Mouse (Mus musculus) lung, postnatal 14 days (tissue): Measurements from ENCODE around the gene Vmn1r47.
"Not testable (repeated sequence)": the region's sequence is repeated elsewhere in the genome, so short reads cannot be mapped to it uniquely, and the experiment has no call there.

Source experiments
- DNase-seq: peaks from one replicate; pipeline ENCODE4 v3.0.0; 2021

Vmn1r47 gene

DNA sequence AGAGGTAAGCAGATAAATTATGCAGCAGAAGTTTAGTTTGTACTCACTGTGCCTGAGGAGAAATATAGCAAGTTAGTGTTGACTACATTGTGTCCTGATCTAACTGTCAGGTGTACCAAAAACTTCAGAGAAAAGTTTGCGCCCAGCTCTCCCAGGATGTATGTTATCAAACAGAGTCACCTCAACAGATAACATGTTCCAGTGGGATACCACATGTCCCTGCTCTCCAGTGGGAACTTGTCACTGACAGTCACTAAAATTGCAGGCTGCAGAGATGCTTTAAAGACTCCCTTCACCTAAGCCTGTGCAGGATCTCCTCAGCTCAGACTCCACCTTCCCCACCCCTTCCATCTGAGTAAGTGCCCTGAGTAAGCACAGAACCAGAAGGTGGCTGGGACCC lies at the start of gene Vmn1r47:
Vmn1r47 (plus strand) TSS at position 301 of the 400 bp plus-strand sequence.
- not testable (repeated sequence) for DNase-seq

DNA sequence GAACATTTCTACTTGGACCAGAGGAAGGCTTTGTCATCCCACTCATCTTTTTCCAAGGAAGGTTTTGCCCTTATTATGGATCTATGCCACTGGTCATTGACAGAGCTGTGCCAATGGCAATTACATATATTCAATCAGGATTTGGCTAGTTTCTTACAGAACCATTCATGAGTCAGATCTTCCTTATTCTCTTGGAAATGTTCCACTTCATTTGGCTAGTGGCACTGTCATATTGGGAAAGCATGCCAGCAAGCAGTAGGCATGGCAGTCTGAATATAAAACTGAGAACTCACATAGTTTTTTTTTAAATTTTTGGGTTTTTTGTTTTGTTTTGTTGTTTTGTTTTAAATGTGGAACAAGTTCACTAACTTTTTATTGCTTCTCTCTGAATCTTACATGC lies 49.6 kb upstream of the Vmn1r47 start:
- no peak for DNase-seq

- DNase-seq: no peak
These were observed 46.9 kb upstream of the Vmn1r47 start, which contains the start of gene Vmn1r46 for GRCm38 (mm10) chr6:89969013-89969412. Gene Vmn1r46, plus strand, starts transcription at chr6:89969313.

DNA sequence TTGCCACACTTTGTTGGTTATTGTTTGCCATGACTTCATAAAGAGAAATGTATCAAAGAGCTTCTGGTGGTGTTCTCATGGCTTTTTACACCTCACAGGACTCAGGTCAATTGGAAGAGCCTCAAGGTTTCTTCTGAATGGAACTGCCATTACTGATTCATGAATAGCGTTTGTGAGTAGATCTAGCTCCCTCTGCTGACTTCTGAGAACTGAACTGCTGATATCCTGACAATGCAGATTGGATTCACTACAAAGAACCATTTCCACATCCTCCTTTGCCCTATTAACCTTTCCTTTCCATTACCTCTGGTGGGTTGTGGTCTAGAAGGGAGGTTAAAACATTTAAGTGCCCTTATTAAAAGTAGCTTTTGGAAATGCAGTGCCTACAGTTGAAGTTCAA lies 30.0 kb upstream of the Vmn1r47 start:
- no peak for DNase-seq

DNA sequence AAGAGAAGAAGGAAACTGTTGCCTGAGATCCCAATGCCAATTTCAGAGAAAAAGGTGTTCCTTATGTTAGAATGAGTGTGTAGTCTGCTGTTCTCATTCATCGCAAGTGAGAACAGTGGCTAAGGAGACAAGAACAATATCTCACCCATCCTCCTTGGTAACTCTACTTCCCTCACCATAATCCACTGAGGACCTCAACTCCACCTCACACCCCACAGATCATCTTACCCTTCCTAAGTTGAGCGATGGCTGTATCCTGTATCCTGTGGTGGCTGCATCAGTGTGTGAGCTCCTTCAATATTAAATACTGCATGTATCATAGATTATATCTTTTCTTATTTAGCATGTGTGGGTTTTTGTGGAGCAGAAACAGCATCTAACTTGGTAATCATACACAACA lies 20.8 kb downstream of the Vmn1r47 start, which contains the start of gene Vmn1r48:
Vmn1r48 (minus strand) TSS at position 101 of the 400 bp plus-strand sequence.
- DNase-seq: not testable (repeated sequence)
